Mouse (Mus musculus): ENCODE measurements around the gene Hsd17b14. TPM values are rescaled to one million over a fixed set of nuclear protein-coding genes. Genes with fewer than 3 reads are reported as not detected.

The Hsd17b14 gene
- polyA plus RNA-seq, 1 experiment from 2014 or later: 0.60 TPM

DNA sequence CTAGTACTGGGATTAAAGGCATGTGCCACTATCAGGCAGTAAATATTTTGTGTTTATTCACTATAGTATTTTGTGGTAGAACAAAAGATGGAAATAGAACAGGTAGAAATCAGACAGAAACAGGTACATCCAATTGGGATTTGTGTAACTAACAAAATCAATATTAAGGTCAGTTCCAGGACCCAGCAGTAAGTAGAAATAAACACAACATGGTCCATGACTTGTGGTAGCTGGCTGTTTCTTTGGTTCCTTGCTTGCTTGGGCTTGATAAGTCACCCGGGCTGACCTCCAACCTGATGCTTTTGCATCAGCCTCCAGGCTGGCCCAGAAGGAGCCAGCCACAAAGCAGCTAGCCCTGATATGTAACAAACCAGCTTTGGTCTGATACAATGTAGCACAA is 54.8 kb downstream of the Hsd17b14 start:
- H3K27ac ChIP-seq (ENCODE audit: low read depth, low read length): no peak overlapping the region
- 94% methylated on average over 1 of the region's 1 CpGs for WGBS
- H3K36me3 ChIP-seq (ENCODE audit: control insufficient read depth, insufficient read depth, low read length): no peaks in the 10 kb centered on the region
- H3K4me2 ChIP-seq (ENCODE audit: low read depth, low read length): no peak overlapping the region
- H3K4me1 ChIP-seq (ENCODE audit: control insufficient read depth, insufficient read depth, low read length): no peaks in the 10 kb centered on the region
- H3K27me3 ChIP-seq (ENCODE audit: control insufficient read depth, insufficient read depth, low read length): no peaks in the 10 kb centered on the region
- ATAC-seq (ENCODE audit: low read depth): no peak
- no peak overlapping the region for H3K9ac ChIP-seq (replicated peaks; ENCODE audit: low read depth, low read length)
- no peak overlapping the region for H3K4me3 ChIP-seq (ENCODE audit: low read depth, low read length)
- no peaks in the 10 kb centered on the region for H3K9me3 ChIP-seq (ENCODE audit: control insufficient read depth, low read length)

GRCm38 (mm10) chr7:45616277-45616676 is 61.6 kb downstream of the Hsd17b14 start:
- Histone ChIP-seq H3K36me3 (ENCODE audit: control insufficient read depth, insufficient read depth, low read length) (no peaks in the 10 kb centered on the region), H3K27me3 (ENCODE audit: control insufficient read depth, insufficient read depth, low read length) (peaks cover 11% of the 10 kb centered on the region)
- WGBS: 26% methylated on average over 6 of the region's 6 CpGs

GRCm38 (mm10) chr7:45617042-45617695 is 62.5 kb downstream of the Hsd17b14 start, which contains the start of gene Fut1:
Gene Fut1 (plus strand): TSS chr7:45617289.
- WGBS: 8% methylated on average over 29 of the region's 31 CpGs
- H3K27ac ChIP-seq (ENCODE audit: low read depth, low read length): no peak within 1 kb of the TSS
- no peaks in the 10 kb centered on the region for H3K9me3 ChIP-seq (ENCODE audit: control insufficient read depth, low read length)
- no peaks in the 10 kb centered on the region for H3K4me1 ChIP-seq (ENCODE audit: control insufficient read depth, insufficient read depth, low read length)
- H3K4me3 ChIP-seq (ENCODE audit: low read depth, low read length): no peak within 1 kb of the TSS
- ATAC-seq (ENCODE audit: low read depth): no peak
- H3K4me2 ChIP-seq (ENCODE audit: low read depth, low read length): no peak within 1 kb of the TSS
- H3K36me3 ChIP-seq (ENCODE audit: control insufficient read depth, insufficient read depth, low read length): no peaks in the 10 kb centered on the region
- H3K9ac ChIP-seq (replicated peaks; ENCODE audit: low read depth, low read length): no peak within 1 kb of the TSS
- H3K27me3 ChIP-seq (ENCODE audit: control insufficient read depth, insufficient read depth, low read length): peaks cover 11% of the 10 kb centered on the region

More at GRCm38 (mm10) chr7:45616277-45616676, 61.6 kb downstream of the Hsd17b14 start:
- no peak overlapping the region for H3K4me3 ChIP-seq (ENCODE audit: low read depth, low read length)
- H3K9ac ChIP-seq (replicated peaks; ENCODE audit: low read depth, low read length): no peak overlapping the region
- H3K27ac ChIP-seq (ENCODE audit: low read depth, low read length): no peak overlapping the region
- H3K4me2 ChIP-seq (ENCODE audit: low read depth, low read length): no peak overlapping the region
- no peak for ATAC-seq (ENCODE audit: low read depth)
- no peaks in the 10 kb centered on the region for H3K9me3 ChIP-seq (ENCODE audit: control insufficient read depth, low read length)
- H3K4me1 ChIP-seq (ENCODE audit: control insufficient read depth, insufficient read depth, low read length): no peaks in the 10 kb centered on the region

Other genes starting within 250 kb of the Hsd17b14 start
- 9.1 and 10.9 TPM in 2 replicates for gene Trpm4, start 221.1 kb upstream of the Hsd17b14 start, polyA plus RNA-seq (2014; fragmentation: Nextera tagmentation; extraction: Ambion mirVana)
- gene Hrc, start 219.6 kb upstream of the Hsd17b14 start, polyA plus RNA-seq (2014; fragmentation: Nextera tagmentation; extraction: Ambion mirVana): 0.13 and 0.52 TPM in 2 replicates
- 28.4 and 30.4 TPM in 2 replicates for gene Ppfia3, start 187.9 kb upstream of the Hsd17b14 start, polyA plus RNA-seq (2014; fragmentation: Nextera tagmentation; extraction: Ambion mirVana)
- 24.9 and 49.4 TPM in 2 replicates for gene Lin7b, start 184.3 kb upstream of the Hsd17b14 start, polyA plus RNA-seq (2014; fragmentation: Nextera tagmentation; extraction: Ambion mirVana)
- 76.1 and 93.7 TPM in 2 replicates for gene Snrnp70, start 159.2 kb upstream of the Hsd17b14 start, polyA plus RNA-seq (2014; fragmentation: Nextera tagmentation; extraction: Ambion mirVana)
- gene Kcna7, start 149.2 kb upstream of the Hsd17b14 start, polyA plus RNA-seq (2014; fragmentation: Nextera tagmentation; extraction: Ambion mirVana): not detected in 2 replicates
- not detected in 2 replicates for gene Ntf5, start 141.2 kb upstream of the Hsd17b14 start, polyA plus RNA-seq (2014; fragmentation: Nextera tagmentation; extraction: Ambion mirVana)
- not detected in 2 replicates for gene Lhb, start 134.1 kb upstream of the Hsd17b14 start, polyA plus RNA-seq (2014; fragmentation: Nextera tagmentation; extraction: Ambion mirVana)
- 18.1 and 19.9 TPM in 2 replicates for gene Gys1, start 120.0 kb upstream of the Hsd17b14 start, polyA plus RNA-seq (2014; fragmentation: Nextera tagmentation; extraction: Ambion mirVana)
- gene Ruvbl2, start 116.8 kb upstream of the Hsd17b14 start, polyA plus RNA-seq (2014; fragmentation: Nextera tagmentation; extraction: Ambion mirVana): 86.8 and 95.3 TPM in 2 replicates
- gene Ftl1, start 95.0 kb upstream of the Hsd17b14 start, polyA plus RNA-seq (2014; fragmentation: Nextera tagmentation; extraction: Ambion mirVana): 5,062 and 5,088 TPM in 2 replicates
- 107 and 215 TPM in 2 replicates for gene Bax, start 88.0 kb upstream of the Hsd17b14 start, polyA plus RNA-seq (2014; fragmentation: Nextera tagmentation; extraction: Ambion mirVana)
- 0.17 and 0.31 TPM in 2 replicates for gene Tulp2, start 73.0 kb upstream of the Hsd17b14 start, polyA plus RNA-seq (2014; fragmentation: Nextera tagmentation; extraction: Ambion mirVana)
- not detected in 2 replicates for gene Gm45808, start 68.1 kb upstream of the Hsd17b14 start, polyA plus RNA-seq (2014; fragmentation: Nextera tagmentation; extraction: Ambion mirVana)
- gene Dhdh, start 66.1 kb upstream of the Hsd17b14 start, polyA plus RNA-seq (2014; fragmentation: Nextera tagmentation; extraction: Ambion mirVana): 4.0 and 4.6 TPM in 2 replicates
- gene Nucb1, start 44.5 kb upstream of the Hsd17b14 start, polyA plus RNA-seq (2014; fragmentation: Nextera tagmentation; extraction: Ambion mirVana): 115 and 134 TPM in 2 replicates
- gene Ppp1r15a, start 28.6 kb upstream of the Hsd17b14 start, polyA plus RNA-seq (2014; fragmentation: Nextera tagmentation; extraction: Ambion mirVana): 14.0 and 14.2 TPM in 2 replicates
- 0.54 and 3.2 TPM in 2 replicates for gene Plekha4, start 28.6 kb upstream of the Hsd17b14 start, polyA plus RNA-seq (2014; fragmentation: Nextera tagmentation; extraction: Ambion mirVana)
- gene Bcat2, start 15.3 kb downstream of the Hsd17b14 start, polyA plus RNA-seq (2014; fragmentation: Nextera tagmentation; extraction: Ambion mirVana): 15.8 and 19.2 TPM in 2 replicates
- not detected in 2 replicates for gene Fgf21, start 60.6 kb downstream of the Hsd17b14 start, polyA plus RNA-seq (2014; fragmentation: Nextera tagmentation; extraction: Ambion mirVana)
- gene Fut1, start 62.4 kb downstream of the Hsd17b14 start, polyA plus RNA-seq (2014; fragmentation: Nextera tagmentation; extraction: Ambion mirVana): not detected in 2 replicates
- not detected in 2 replicates for gene Izumo1, start 66.9 kb downstream of the Hsd17b14 start, polyA plus RNA-seq (2014; fragmentation: Nextera tagmentation; extraction: Ambion mirVana)
- gene Rasip1, start 72.6 kb downstream of the Hsd17b14 start, polyA plus RNA-seq (2014; fragmentation: Nextera tagmentation; extraction: Ambion mirVana): 12.8 and 14.2 TPM in 2 replicates
- gene Mamstr, start 85.1 kb downstream of the Hsd17b14 start, polyA plus RNA-seq (2014; fragmentation: Nextera tagmentation; extraction: Ambion mirVana): 2.6 and 3.0 TPM in 2 replicates
- gene Fut2, start 111.5 kb downstream of the Hsd17b14 start, polyA plus RNA-seq (2014; fragmentation: Nextera tagmentation; extraction: Ambion mirVana): 0.15 and 0.51 TPM in 2 replicates
- gene Ntn5, start 129.1 kb downstream of the Hsd17b14 start, polyA plus RNA-seq (2014; fragmentation: Nextera tagmentation; extraction: Ambion mirVana): 1.8 TPM in 1 of 2 replicates, not detected in the other
- 0.13 and 0.54 TPM in 2 replicates for gene Sec1, start 139.5 kb downstream of the Hsd17b14 start, polyA plus RNA-seq (2014; fragmentation: Nextera tagmentation; extraction: Ambion mirVana)
- 31.9 and 32.8 TPM in 2 replicates for gene Car11, start 144.9 kb downstream of the Hsd17b14 start, polyA plus RNA-seq (2014; fragmentation: Nextera tagmentation; extraction: Ambion mirVana)
- gene Dbp, start 150.2 kb downstream of the Hsd17b14 start, polyA plus RNA-seq (2014; fragmentation: Nextera tagmentation; extraction: Ambion mirVana): 2.5 and 2.6 TPM in 2 replicates
- gene Rpl18, start 160.6 kb downstream of the Hsd17b14 start, polyA plus RNA-seq (2014; fragmentation: Nextera tagmentation; extraction: Ambion mirVana): 603 and 609 TPM in 2 replicates
- 15.6 and 19.1 TPM in 2 replicates for gene Sphk2, start 163.1 kb downstream of the Hsd17b14 start, polyA plus RNA-seq (2014; fragmentation: Nextera tagmentation; extraction: Ambion mirVana)
- 0.17 and 0.24 TPM in 2 replicates for gene Fam83e, start 166.3 kb downstream of the Hsd17b14 start, polyA plus RNA-seq (2014; fragmentation: Nextera tagmentation; extraction: Ambion mirVana)
- not detected in 2 replicates for gene Spaca4, start 170.9 kb downstream of the Hsd17b14 start, polyA plus RNA-seq (2014; fragmentation: Nextera tagmentation; extraction: Ambion mirVana)
- gene Lmtk3, start 228.8 kb downstream of the Hsd17b14 start, polyA plus RNA-seq (2014; fragmentation: Nextera tagmentation; extraction: Ambion mirVana): 21.2 and 32.3 TPM in 2 replicates
- 6.8 and 9.7 TPM in 2 replicates for gene Sult2b1, start 229.8 kb downstream of the Hsd17b14 start, polyA plus RNA-seq (2014; fragmentation: Nextera tagmentation; extraction: Ambion mirVana)

Measured in neural tube, embryonic 14.5 days (tissue).